Mouse (Mus musculus) ES-E14 (cell line): ENCODE measurements around the gene Car4.

ENCODE experiments used
- CHD2 ChIP-seq: IDR thresholded peaks from 2 replicates; pipeline ENCODE4 v1.6.1; 2014; ENCODE audit warnings: mild to moderate bottlenecking, low read depth, low read length, inconsistent platforms
- HCFC1 ChIP-seq: IDR thresholded peaks from 2 replicates; pipeline ENCODE4 v1.6.1; 2012; ENCODE audit warnings: low read length, inconsistent platforms, borderline replicate concordance; ENCODE audit not compliant: insufficient read depth
- MAFK ChIP-seq: IDR thresholded peaks from 2 replicates; pipeline ENCODE4 v1.6.1; 2014; ENCODE audit warnings: mild to moderate bottlenecking, low read depth, low read length, inconsistent platforms; ENCODE audit not compliant: insufficient read depth
- ZC3H11A ChIP-seq: IDR thresholded peaks from 2 replicates; pipeline ENCODE4 v1.6.1; 2012; ENCODE audit warnings: low read depth, mild to moderate bottlenecking, inconsistent platforms, low read length, borderline replicate concordance
- ZNF384 ChIP-seq: IDR thresholded peaks from 2 replicates; pipeline ENCODE4 v1.6.1; 2012; ENCODE audit warnings: low read depth, low read length, inconsistent platforms

DNA sequence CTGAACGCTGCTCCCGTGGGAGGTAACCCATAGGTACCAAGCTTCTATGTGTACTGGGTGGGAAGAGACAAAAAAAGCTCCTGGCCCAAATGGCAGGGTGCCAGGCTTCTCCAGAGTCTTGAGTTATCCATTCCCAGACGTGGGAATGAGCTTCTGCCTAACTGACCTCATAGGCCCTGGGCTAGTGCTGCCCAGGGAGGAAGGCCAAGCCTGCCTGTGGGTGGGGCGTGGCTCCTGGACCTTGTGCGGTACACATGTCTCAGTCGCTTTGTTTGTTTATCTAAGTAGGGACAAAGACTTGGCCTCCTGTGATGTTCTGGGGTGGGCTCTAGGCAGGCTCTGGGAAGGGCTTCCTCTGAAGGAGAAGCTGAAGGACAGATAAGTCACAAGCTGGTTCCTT lies 11.2 kb downstream of the Car4 start:
- no peak for TF ChIP-seq ZC3H11A
- TF ChIP-seq HCFC1: no peak
- no peak for TF ChIP-seq ZNF384
- no peak for TF ChIP-seq MAFK
- no peak for TF ChIP-seq CHD2
